In the genomic region with DNA sequence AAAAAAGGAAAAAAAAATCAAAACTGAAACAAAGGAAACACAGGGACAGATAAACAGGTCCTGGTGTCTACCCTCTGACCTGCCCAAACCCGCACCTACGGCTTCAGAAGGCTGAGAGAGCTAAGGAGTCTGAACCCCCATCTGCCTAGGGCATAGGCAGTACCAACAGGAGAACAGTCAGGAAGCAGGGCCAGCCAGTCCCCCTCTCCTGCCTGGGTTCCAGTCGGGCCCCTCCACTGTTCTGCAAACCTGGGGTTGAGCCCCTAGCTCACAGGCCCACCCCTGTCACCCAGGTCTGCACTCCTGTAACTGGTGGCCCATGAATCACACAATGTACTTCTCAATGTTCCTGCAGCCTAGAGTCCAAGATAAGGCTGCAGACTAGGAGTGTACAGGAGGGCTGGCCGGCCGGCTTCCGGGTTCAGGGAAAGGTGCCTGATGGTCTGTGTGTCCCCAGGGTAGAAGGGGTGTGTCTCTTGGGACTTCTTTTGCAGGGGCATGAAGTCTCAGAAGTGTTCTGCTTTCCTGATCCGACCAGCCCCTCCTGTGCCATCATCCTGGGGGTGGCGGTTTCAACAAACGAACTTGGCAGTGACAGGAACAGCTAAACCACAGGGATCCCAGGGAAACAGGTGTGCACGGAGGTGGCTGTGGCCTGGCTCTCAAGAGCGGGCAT, we compare ENCODE assay signal across 8 mouse cellular contexts. TPM values are rescaled to one million over a fixed set of nuclear protein-coding genes. Genes with fewer than 3 reads are reported as not detected.
DNase-seq lines count a peak whose midpoint lies in the region; ATAC-seq lines count a peak whose summit lies in the region.

No protein-coding gene starts in this region.

- 74% methylated on average over 11 of the region's 11 CpGs for WGBS in kidney, embryonic 15.5 days

- ATAC-seq in kidney, embryonic 15.5 days (replicated peaks; ENCODE audit: low FRiP score) = no peak; the same call in 1 of the 2 replicates
- peak; percentile 34 for ATAC-seq in megakaryocyte progenitor cell, adult 5-6 weeks (replicated peaks; ENCODE audit: poor library complexity)

- no peak overlapping the region for H3K4me2 ChIP-seq in kidney, embryonic 15.5 days

- H3K9ac ChIP-seq in kidney, embryonic 15.5 days = no peak overlapping the region

- no peaks in the 10 kb centered on the region for H3K36me3 ChIP-seq in kidney, embryonic 15.5 days

- peaks cover 39% of the 10 kb centered on the region for H3K27me3 ChIP-seq in kidney, embryonic 15.5 days

- no peak for DNase-seq in kidney, adult 9 months
- peak; percentile 27 for DNase-seq in urinary bladder, adult 2 months (ENCODE audit: low spot score)
- DNase-seq in urinary bladder, postnatal 25 days (ENCODE audit: low spot score) = no peak
- DNase-seq in ovary, postnatal 14 days (ENCODE audit: low spot score) = no peak
- DNase-seq in adrenal gland, postnatal 14 days = no peak
- DNase-seq in heart, postnatal 14 days = no peak

- intact Hi-C loops in heart, postnatal 14 days (cut with DNase I) = no loop called here

- no peaks in the 10 kb centered on the region for H3K9me3 ChIP-seq in kidney, embryonic 15.5 days (replicated peaks)

- H3K27ac ChIP-seq in kidney, embryonic 15.5 days = peak overlapping the region; percentile 58

- H3K4me1 ChIP-seq in kidney, embryonic 15.5 days = peaks cover 17% of the 10 kb centered on the region

- no peak overlapping the region for H3K4me3 ChIP-seq in kidney, embryonic 15.5 days (replicated peaks)

RNA-seq across cellular contexts. Expression of a gene that starts 4.6 kb away (rescaled TPM):
- 4.8 and 6.0 TPM in 2 replicates for polyA plus RNA-seq in kidney, embryonic 15.5 days (2015; fragmentation: Nextera tagmentation; extraction: Ambion mirVana)
- 6.4 and 7.0 TPM in 2 replicates for polyA plus RNA-seq in urinary bladder, adult 2 months (2012; rRNA removed)
- 42.3 and 51.4 TPM in 2 replicates for total RNA-seq in megakaryocyte progenitor cell, adult 5-6 weeks (2015)
- total RNA-seq in megakaryocyte progenitor cell, adult 5-6 weeks (2017) = 24.4 and 25.7 TPM in 2 replicates
- 3.3 and 5.3 TPM in 2 replicates for total RNA-seq in adrenal gland, postnatal 14 days (2021)
- 1 to 10 TPM in 1 of 2 experiments, under 1 TPM in 1; 0.54 to 1.2 TPM for total RNA-seq in heart, postnatal 14 days (2021)

RNA-seq across cellular contexts. Expression of a gene that starts 52.6 kb away (rescaled TPM):
- polyA plus RNA-seq in kidney, embryonic 15.5 days (2015; fragmentation: Nextera tagmentation; extraction: Ambion mirVana) = 2.8 and 3.0 TPM in 2 replicates
- 18.6 and 24.0 TPM in 2 replicates for polyA plus RNA-seq in urinary bladder, adult 2 months (2012; rRNA removed)
- total RNA-seq in megakaryocyte progenitor cell, adult 5-6 weeks (2015) = 5.8 and 6.1 TPM in 2 replicates
- total RNA-seq in megakaryocyte progenitor cell, adult 5-6 weeks (2017) = 6.3 and 8.2 TPM in 2 replicates
- 2.0 and 3.1 TPM in 2 replicates for total RNA-seq in adrenal gland, postnatal 14 days (2021)
- 1 to 10 TPM; 1.4 to 1.6 TPM for total RNA-seq in heart, postnatal 14 days (2021)
